Mouse (Mus musculus): ENCODE measurements around the gene Car5b.

- no peak for TF ChIP-seq POLR2A (IDR thresholded peaks at IDR 0.05; ENCODE audit: insufficient read length, low read depth)
- TF ChIP-seq TCF12 (IDR thresholded peaks at IDR 0.05; ENCODE audit: insufficient read depth, poor library complexity, severe bottlenecking): no peak
- TF ChIP-seq POLR2AphosphoS2 (IDR thresholded peaks at IDR 0.05; ENCODE audit: insufficient read length, low read depth): no peak
- no peak for TF ChIP-seq E2F4 (IDR thresholded peaks at IDR 0.05; ENCODE audit: insufficient read depth)
- TF ChIP-seq MAX (IDR thresholded peaks at IDR 0.05; ENCODE audit: low read depth): no peak
- no peak for TF ChIP-seq MYOD1 (IDR thresholded peaks at IDR 0.05; ENCODE audit: control insufficient read depth in 1 of 3, insufficient read length in 2 of 3, low read depth in 2 of 3)
- no peak for TF ChIP-seq USF1 (IDR thresholded peaks at IDR 0.05; ENCODE audit: low read depth)
- TF ChIP-seq REST (IDR thresholded peaks at IDR 0.05; ENCODE audit: insufficient read depth, insufficient read length): no peak
Observed at GRCm38 (mm10) chrX:164046736-164047135, 18.9 kb upstream of the Car5b start.

Data from myocyte (in vitro differentiated cells).